Mouse (Mus musculus) R1 (cell line): ENCODE results near the gene Zbed6.
"Not testable (repeated sequence)": the region's sequence is repeated elsewhere in the genome, so short reads cannot be mapped to it uniquely, and the experiment has no call there.

Source experiments
- DNase-seq: peaks from one replicate; pipeline ENCODE4 v3.0.0-alpha.2; 2018; ENCODE audit warnings: low read depth, low spot score

Gene Zbed6

GRCm38 (mm10) chr1:133660466-133661202, at the start of gene Zbed6:
Gene Zbed6 (minus strand): TSS chr1:133660885.
- peak; percentile 89 for DNase-seq

DNA sequence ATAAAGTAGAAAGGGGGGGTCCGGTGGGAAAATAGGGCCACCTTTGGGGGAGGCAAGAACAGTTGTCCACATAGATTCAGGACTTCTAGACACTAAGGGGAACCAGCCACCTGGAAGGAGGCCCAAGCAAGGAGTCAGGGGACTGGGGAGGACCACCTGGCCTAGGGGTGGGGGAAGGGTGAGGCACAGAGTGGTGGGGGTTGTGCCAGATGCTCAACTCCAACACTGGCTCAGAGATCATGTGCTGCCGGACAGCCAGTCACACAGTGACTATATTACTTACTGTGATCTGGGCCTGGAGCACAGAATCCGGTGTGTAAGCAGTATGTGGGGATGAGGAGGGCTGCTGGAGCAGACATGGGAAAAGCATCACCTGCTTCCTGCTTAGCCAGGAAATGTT, 48.6 kb upstream of the Zbed6 start:
- peak; percentile 23 for DNase-seq

DNA sequence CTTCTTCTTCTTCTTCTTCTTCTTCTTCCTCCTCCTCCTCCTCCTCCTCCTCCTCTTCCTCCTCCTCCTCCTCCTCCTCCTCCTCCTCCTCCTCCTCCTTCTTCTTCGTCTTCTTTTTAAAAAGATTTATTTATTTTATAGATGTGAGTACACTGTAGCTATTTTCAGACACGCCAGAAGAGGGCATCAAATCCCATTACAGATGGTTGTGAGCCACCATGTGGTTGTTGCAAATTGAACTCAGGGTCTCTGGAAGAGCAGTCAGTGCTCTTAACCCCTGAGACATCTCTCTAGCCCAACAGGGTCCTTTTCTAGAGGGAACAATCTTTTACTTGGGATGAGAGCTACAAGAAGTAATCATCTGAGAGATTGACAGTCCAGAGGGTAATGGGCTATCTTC, 41.1 kb upstream of the Zbed6 start:
- peak; percentile 54 for DNase-seq

- no peak for DNase-seq
Measured at GRCm38 (mm10) chr1:133697935-133698620, 37.4 kb upstream of the Zbed6 start.

DNA sequence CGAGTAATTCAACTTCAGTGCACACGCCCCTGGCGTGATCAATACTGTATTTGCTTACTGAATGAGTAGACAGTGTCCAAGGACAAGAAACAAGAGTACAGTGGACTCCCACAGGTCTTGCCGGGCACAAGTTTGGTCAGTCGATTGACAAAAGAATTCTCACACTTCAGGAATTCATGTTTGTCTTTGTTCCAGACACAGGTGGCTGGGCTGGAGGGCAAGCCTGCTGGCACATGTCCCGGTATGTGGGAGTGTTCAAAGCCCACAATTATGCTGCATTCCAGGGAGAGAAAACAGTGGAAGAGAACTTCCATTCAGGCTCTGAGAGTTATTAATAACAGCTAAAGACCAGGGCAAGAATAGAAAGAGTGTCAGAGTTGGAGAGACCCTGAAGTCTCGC, 35.2 kb upstream of the Zbed6 start:
- DNase-seq = peak; percentile 89

DNA sequence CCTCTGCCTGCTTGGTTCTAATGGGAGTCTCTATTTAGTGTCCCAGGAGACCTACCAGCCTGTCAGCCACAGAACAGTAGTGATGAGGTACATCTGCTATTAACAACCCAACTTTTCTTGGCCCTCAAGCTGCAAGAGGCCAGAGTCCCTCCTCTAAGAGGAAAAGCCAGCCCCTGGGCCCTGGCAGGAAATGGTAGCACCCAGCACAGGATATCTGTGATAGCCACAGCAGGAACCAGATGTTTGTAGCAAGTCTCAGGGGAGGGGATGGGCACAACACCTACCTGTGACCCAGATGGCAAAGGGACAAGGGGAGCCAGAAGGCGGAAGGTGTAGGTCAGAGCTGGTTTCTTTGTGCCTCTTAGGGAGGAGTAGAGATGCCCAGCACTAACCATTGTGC, 34.2 kb upstream of the Zbed6 start:
- DNase-seq = no peak

DNA sequence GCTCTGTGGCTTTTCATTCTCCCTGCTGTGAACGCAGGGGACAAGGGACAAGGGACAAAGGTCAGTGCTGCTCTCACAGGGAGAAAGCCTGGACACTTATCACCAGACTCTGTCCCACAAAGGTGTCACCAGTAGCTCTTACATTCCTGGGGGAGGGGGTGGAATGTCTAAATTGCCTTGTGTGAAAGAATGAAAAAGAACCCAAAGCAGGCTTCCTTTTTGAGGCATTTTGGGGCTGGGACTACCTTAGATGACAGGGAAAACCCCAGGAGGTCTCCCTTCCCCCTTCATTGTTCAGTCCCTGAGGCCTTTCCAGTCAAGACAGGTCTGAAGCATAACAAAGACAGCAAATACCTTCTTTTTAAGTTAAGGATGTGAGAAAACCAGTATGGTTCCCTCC, 33.6 kb upstream of the Zbed6 start:
- DNase-seq = peak; percentile 100

- DNase-seq = no peak
Measured at GRCm38 (mm10) chr1:133693536-133694114, 32.9 kb upstream of the Zbed6 start.

DNA sequence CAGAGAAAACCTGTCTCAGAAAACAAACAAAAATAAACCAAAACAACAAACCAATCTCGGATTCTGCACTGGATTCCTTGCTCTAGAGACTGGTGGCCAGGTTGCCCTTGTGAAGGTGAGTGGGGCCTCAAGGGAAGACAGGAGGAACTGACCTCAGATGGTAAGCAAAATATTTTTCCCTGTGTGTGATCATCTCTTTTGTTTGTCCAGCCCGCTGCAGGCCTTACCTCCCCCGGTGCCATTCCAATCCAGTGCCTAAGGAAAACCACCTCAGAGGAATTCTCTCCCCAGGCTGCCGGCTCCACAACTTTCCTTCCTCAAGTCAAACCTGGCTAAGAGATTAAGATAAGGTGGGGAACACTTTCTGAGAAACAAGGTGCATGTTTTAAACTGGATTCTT, 31.5 kb upstream of the Zbed6 start:
- peak; percentile 65 for DNase-seq

DNA sequence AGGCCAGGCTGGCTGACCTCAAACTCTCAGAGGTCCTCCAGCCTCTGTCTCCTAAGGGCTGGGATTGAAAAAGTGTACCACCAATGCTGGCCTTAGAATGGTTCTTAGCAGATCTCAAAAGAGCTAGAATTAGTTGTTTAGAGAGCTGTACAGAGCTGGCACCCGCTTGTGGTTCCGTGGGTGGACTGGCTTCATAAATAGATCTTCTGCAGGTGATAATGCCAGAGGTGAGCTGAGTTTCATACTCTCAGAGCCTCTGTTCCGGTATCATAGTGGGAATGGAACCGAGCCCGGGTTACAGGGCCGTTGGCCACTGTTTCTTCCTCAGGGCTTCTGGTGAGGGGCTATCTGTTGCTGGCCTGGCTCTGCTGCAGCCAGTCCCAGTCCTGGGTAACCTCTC, 30.4 kb upstream of the Zbed6 start:
- DNase-seq = no peak

DNA sequence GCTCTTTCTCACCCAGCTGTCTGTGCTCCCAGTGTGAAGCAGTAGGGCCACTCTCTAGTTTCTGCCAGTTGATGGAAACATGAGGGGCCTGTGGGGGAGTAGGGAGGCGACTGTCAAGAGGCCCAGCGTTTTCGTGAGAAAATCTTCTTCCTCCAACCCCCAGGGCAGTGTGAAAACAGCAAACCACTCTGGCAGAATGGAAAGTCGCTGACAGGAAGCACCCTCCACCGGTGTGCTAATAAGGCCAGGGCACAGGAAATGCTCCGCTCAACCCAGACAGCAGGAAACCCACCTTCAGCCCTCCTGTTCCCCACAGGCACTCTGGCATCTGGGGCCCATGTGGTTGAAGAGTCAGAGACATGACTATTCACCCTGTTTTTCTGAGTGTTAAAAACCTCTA, 29.2 kb upstream of the Zbed6 start, which contains the start of gene Lax1:
Gene Lax1 (minus strand): TSS at position 212 of the 400 bp plus-strand sequence.
- DNase-seq = no peak

DNA sequence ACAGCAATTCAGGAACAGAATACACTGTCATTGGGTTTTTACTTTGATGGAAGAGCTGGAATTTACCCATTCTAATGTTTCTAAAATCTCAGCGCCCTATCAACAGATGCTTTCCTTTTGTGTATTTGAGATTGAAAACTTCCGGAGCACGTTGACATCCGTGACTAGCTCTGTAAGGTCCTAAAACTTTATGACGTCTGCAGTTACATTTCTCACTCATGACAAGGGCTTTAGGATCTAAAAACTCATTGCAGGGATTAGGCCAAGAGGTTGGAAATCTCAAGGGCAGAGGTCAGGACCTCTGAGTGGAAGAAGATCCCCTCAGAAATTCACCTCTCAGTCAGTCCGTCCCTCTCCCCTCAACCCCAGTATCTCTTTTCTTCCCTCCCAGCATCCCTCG, 27.6 kb upstream of the Zbed6 start:
- DNase-seq = no peak

- no peak for DNase-seq
Measured at GRCm38 (mm10) chr1:133685749-133686519, 25.2 kb upstream of the Zbed6 start.

DNA sequence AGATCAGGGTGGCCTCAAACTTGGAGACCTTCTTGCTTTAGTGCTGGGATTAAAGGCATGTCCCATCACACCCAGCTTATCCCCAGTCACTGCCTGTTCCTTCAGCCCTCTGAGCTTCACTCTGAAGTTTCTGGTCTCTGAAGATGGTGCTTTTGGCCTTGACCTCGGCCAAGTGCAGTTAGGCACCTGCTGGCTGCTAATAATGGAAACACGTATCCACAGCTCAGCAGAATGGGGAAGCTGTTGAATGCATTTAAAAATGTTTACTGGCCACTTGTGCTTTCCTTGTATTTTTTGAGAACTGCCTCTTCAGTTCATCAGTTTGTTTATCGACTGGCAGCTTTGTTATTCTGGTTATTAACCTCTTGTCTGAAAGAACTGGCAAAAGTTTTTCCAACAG, 11.1 kb upstream of the Zbed6 start:
- peak; percentile 84 for DNase-seq

DNA sequence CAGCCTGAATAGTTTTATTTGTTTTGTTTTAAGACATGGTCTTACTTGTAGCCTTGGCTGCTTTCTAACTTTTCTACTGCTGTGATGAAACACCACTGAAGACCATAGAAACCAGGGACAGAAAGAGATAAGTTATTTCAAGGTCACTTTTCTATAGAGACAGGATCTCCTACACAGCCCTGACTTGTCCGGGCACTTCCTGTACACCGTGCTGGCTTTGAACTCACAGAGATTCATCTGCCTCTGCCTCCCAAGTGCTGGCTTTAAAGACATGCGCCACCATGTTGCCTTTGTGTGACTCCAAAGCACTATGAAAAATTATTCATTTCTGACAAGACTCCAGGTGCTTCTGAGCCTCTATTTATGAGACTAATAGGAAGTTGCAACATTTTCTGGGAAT, 10.6 kb upstream of the Zbed6 start:
- DNase-seq = peak; percentile 68

DNA sequence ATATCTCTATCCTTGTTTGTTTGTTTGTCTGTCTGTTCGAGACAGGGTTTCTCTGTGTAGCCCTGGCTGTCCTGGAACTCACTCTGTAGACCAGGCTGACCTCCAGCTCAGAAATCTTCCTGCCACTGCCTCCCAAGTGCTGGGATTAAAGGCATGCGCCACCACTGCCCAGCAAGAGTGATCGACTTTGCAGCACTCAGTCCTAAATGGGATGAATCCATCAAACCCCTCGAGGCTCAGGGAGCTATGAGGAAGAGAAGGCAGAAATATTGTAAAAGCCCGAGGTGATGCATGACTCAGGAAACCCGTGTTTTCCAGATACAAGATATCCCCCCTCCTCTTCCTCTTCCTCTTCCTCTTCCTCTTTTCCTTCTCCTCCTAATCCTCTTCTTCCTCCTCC, 10.1 kb upstream of the Zbed6 start:
- peak; percentile 51 for DNase-seq

DNA sequence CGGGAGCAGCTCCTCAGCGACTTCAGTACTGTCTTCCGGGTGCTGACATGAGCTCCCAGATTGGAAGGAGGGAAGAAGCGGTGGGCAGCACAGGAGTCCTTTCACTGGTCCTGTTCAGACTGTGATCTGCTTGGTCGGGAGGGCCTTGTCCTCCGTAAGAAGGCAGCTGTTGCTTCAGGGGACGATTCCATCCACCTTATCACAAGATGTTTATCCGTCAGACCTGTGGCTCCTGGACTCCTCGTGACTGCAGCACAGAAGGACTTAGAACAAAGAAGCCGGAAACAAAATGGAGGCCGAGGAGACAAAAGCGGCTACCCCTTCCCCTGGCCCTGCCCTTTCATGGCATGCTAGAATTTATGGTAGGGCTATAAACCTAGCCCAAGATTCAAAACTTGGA, 9.5 kb upstream of the Zbed6 start:
- peak; percentile 90 for DNase-seq

- peak; percentile 53 for DNase-seq
Measured at GRCm38 (mm10) chr1:133668618-133669017, 7.9 kb upstream of the Zbed6 start.

GRCm38 (mm10) chr1:133667721-133668120, 7.0 kb upstream of the Zbed6 start:
- peak; percentile 99 for DNase-seq

- DNase-seq = not testable (repeated sequence)
Measured at GRCm38 (mm10) chr1:133665713-133666112, 5.0 kb upstream of the Zbed6 start.

DNA sequence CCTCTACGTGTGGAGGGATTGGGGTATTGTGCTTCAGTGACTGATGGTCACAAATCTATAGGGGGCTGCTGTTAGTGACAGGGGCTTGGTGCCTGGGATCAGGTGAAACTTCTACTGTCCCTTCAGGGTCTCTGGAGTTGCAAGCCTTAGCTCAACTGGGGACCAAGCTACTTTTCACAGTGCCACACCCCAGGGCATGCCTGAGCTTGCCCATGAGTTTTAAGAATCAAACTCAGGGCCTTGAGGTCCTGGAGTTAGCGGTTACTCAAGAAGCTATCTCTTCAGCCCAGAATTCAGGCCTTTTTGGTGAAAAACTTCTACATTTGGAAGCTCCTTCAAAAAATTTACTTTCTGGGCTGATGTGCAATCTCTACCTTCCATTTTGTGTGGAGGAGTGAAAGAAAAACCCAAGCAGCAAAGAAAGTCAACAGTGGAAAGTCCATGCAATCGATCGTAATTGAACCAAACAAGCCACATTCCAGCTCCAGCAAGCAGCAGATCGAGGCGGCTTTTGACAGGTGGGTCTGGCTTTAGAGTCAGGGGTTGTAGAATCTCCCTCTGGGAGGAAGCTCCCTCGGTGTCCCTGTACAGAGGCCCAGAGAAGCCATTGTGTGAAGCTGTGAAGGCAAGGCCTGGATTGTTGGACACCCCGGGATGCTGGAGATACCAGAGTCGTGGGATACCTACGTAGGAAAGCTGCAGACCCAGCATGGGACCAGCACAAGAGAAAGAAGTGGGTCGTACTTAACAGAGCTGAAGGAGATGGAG, 3.7 kb upstream of the Zbed6 start:
- DNase-seq = peak; percentile 85
